Mouse (Mus musculus) small intestine, adult 2 months (tissue): ENCODE results near the gene Fyb2. TPM values are rescaled to one million over a fixed set of nuclear protein-coding genes. Genes with fewer than 3 reads are reported as not detected.

ENCODE experiments used
- H3K27ac ChIP-seq: fragments of 200-500 bp; 2 replicates; pipeline ENCODE4 v1.5.1; 2012; ENCODE audit warnings: low read depth, low read length, control low read depth, inconsistent platforms; ENCODE audit not compliant: insufficient read depth
- H3K27me3 ChIP-seq: fragments of 200-500 bp; 2 replicates; pipeline ENCODE4 v1.6.1; 2012; ENCODE audit warnings: mild to moderate bottlenecking, moderate library complexity, low read length, inconsistent platforms; ENCODE audit not compliant: control insufficient read depth, insufficient read depth
- H3K36me3 ChIP-seq: fragments of 200-500 bp; 2 replicates; pipeline ENCODE4 v1.6.1; 2012; ENCODE audit warnings: mild to moderate bottlenecking, low read length, control low read depth, inconsistent platforms; ENCODE audit not compliant: control insufficient read depth, insufficient read depth
- H3K4me1 ChIP-seq: fragments of 200-500 bp; 2 replicates; pipeline ENCODE4 v1.6.1; 2012; ENCODE audit warnings: low read length, inconsistent platforms, mixed read lengths; ENCODE audit not compliant: control insufficient read depth, insufficient read depth, insufficient read length
- H3K4me3 ChIP-seq: fragments of 200-500 bp; 2 replicates; pipeline ENCODE4 v1.5.1; 2012; ENCODE audit warnings: low read depth, mild to moderate bottlenecking, control low read depth, inconsistent platforms, low read length, moderate library complexity
- CTCF ChIP-seq: fragments of 200-500 bp; IDR thresholded peaks from 2 replicates; pipeline ENCODE4 v1.5.1; 2012; ENCODE audit warnings: low read depth, mild to moderate bottlenecking, control low read depth, inconsistent platforms, low read length, moderate library complexity, mixed read lengths; ENCODE audit not compliant: insufficient replicate concordance, insufficient read length; ENCODE audit errors: extremely low read depth
- POLR2A ChIP-seq: fragments of 200-500 bp; IDR thresholded peaks from 2 replicates; pipeline ENCODE4 v1.6.1; 2012; ENCODE audit warnings: low read depth, mild to moderate bottlenecking, control low read depth, inconsistent platforms, low read length, moderate library complexity
- WGBS: fragments of 180-500 bp; shearing (Covaris S2); methylation state at CpG from one replicate; pipeline ENCODE4 v1.1.7; 2018; 5-methylcytosine and 5-hydroxymethylcytosine counted together
- polyA plus RNA-seq: library from polyadenylated mRNA; depleted of rRNA; stranded (reverse); fragments of >200 nt; gene quantifications from 2 replicates; pipeline ENCODE4 v1.2.3, GENCODE M21; 2012

Fyb2 gene
- polyA plus RNA-seq, 1 experiment: 0.10 TPM

DNA sequence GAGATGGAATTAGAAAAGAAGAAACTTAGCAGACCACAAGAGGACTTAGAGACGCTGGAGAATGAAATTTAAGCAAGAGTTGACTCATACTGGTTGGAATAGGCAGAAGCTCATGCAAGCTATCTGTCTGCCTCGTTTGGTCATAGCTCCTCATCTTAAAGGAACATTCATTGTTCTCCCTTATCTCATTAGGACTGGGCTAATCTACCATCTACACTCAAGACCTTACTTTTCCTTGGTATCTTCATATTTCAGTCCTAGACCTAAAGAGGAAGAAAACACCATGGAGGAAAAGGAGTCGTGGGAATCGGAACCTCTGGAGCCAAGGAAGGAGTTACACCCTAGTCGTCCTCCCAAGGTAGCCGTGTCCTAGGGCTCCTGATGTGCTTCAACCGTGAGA, 75.5 kb downstream of the Fyb2 start:
- no peak for TF ChIP-seq CTCF
- TF ChIP-seq POLR2A: no peak
- WGBS: 89% methylated on average over 7 of the region's 7 CpGs
- H3K4me3 ChIP-seq: no peak overlapping the region
- no peaks in the 10 kb centered on the region for H3K36me3 ChIP-seq
- H3K27ac ChIP-seq: no peak overlapping the region
- no peaks in the 10 kb centered on the region for H3K27me3 ChIP-seq
- H3K4me1 ChIP-seq: peaks cover 11% of the 10 kb centered on the region

DNA sequence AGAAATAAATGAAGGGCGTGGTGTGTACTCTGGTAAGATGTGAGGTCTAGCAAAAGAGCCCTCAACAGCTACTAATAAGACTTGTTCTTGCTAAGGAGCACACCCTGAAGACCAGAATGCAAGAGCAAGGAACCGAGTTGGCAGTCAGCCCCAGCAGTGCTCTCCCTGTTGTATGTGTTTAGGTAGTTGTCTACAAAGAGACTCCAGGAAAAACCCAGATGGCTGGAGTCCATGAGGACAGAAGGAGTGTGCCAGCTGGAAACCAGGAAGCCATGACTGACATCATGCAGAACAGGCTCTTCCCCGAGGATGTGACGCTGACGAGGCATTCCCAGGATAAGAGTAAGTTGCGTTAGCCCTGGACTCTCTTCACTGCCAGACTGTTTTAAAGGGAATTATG, 76.8 kb downstream of the Fyb2 start:
- 74% methylated on average over 6 of the region's 6 CpGs for WGBS

DNA sequence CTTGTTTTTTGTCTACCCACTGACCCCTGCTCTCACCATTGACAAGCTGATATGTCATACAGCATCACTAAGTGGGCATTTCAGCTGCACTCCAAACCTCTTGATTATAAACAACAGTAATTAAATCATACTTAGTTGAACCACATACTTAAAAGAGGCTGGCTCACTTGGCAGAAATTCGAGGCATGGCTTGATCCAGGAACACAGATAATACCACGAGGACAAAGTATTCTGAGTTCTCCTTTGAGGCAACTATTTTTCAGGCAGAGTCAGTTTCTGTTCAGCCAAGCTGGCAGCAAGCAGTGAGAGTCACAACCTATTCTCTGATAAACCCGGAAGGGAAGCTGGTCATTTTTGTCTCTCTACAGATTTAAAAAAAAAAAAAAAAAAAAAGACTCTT, 77.4 kb downstream of the Fyb2 start:
- no peaks in the 10 kb centered on the region for H3K36me3 ChIP-seq
- peaks cover 11% of the 10 kb centered on the region for H3K4me1 ChIP-seq
- no peaks in the 10 kb centered on the region for H3K27me3 ChIP-seq
- WGBS: 68% methylated on average over 3 of the region's 3 CpGs
- no peak overlapping the region for H3K4me3 ChIP-seq
- TF ChIP-seq POLR2A (no peak), CTCF (no peak)
- no peak overlapping the region for H3K27ac ChIP-seq

More for the DNA sequence above, 76.8 kb downstream of the Fyb2 start:
- H3K27me3 ChIP-seq: no peaks in the 10 kb centered on the region
- H3K27ac ChIP-seq: no peak overlapping the region
- no peaks in the 10 kb centered on the region for H3K36me3 ChIP-seq
- peaks cover 11% of the 10 kb centered on the region for H3K4me1 ChIP-seq
- TF ChIP-seq CTCF (no peak), POLR2A (no peak)
- H3K4me3 ChIP-seq: no peak overlapping the region

DNA sequence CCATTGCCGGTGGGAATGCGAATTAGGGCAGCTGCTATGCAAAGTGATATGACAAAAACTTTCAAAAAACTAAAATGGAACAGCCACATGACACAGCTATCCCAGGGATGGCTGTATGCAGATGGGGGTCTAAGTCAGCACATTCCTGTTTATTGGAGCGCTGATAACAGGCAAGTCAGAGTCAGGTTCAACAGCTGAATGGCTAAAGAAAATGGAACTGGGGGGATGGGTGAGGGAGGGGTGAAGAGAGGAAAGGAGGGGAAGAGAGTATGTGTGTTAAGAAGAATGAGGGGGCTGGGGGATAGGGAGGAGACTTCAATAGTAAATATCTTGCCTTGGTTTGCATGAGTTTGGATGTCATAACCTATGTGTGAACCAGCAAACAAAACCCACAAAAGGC, 79.0 kb downstream of the Fyb2 start:
- WGBS: 93% methylated on average over 3 of the region's 3 CpGs
- Histone ChIP-seq H3K36me3 (no peaks in the 10 kb centered on the region), H3K4me3 (no peak overlapping the region), H3K27me3 (no peaks in the 10 kb centered on the region), H3K27ac (no peak overlapping the region), H3K4me1 (peaks cover 8% of the 10 kb centered on the region)
- TF ChIP-seq POLR2A: no peak
- TF ChIP-seq CTCF: no peak

DNA sequence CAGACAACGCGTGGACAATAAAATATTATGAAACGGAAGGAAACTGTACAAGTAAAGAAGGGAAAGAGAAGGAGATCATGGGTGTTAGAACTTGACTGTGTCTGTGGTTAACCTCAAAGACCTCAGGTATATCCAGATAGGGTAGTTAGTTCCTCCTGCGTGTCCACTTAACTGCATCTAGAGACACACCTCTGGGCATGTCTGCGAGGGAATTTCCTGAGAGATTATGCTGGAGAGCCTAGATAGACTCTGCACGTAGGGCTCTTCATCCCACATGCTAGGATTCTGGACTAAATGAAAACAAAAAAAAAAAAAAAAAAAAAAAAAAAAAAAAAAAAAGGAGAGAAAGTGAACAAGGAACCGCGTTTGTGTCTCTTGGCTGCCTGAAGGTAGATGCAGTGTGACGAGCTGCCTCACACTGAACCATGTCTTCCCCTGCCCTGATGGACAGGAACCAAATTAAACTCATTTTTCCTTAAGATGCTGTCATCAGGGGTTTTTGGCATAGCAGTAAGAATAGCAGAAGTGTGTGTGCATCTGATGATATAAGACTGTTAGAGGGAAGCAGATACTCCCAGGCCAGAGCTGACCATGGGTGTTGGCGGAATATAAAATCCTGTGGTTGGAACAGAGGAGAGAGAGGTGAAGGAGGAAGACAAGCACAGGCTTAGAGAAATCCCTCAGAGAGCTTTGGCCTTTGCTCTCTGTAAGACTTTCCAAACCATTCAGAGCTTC, 80.1 kb downstream of the Fyb2 start:
- Histone ChIP-seq H3K27ac (no peak overlapping the region), H3K4me3 (no peak overlapping the region), H3K4me1 (peaks cover under 1% of the 10 kb centered on the region; the same call in 1 of the 2 replicates), H3K36me3 (no peaks in the 10 kb centered on the region), H3K27me3 (no peaks in the 10 kb centered on the region)
- WGBS: 72% methylated on average over 10 of the region's 10 CpGs
- TF ChIP-seq POLR2A (no peak), CTCF (no peak)

DNA sequence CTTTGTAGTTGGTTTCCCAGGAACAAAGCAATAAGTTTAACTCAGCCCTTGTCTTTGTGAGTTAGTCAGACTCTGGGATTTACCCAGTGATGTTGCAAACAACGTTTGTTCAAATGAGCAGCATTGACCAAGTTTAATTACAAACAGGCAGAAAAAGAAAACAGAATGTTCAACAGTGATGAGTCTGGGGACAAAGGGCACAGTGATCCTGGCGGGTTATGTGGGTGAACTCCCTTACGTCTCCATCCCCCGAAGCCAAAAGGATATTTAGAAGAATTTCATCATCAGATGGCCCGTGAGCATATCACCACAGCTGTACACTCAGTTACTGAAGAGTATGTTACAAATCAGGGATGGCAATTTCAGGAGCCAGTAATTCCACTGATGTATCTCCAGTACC, 86.4 kb downstream of the Fyb2 start:
- H3K36me3 ChIP-seq: no peaks in the 10 kb centered on the region
- no peaks in the 10 kb centered on the region for H3K27me3 ChIP-seq
- TF ChIP-seq CTCF (no peak), POLR2A (no peak)
- H3K4me1 ChIP-seq: no peaks in the 10 kb centered on the region
- no peak overlapping the region for H3K27ac ChIP-seq
- H3K4me3 ChIP-seq: no peak overlapping the region
- 57% methylated on average over 5 of the region's 5 CpGs for WGBS

DNA sequence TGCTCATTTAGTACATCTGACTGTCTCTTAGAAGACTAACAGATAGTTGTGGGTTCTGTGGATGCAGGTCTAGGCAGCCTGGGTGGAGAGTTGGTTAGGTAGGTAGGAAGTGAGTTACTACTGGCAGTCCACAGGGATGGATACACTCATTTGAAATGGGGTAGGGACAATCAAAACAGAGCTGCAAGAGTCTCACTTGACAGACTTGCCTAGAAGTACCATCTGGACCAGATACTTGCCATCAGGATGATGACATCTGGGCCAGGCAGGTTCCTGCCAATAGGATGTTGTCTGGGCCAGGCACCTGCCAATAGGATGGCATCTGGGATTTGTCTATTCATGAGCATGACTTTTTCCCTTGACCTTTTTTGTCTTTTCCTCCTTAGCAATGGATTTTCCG, 88.5 kb downstream of the Fyb2 start:
- TF ChIP-seq CTCF (no peak), POLR2A (no peak)
- no peaks in the 10 kb centered on the region for H3K4me1 ChIP-seq
- no peak overlapping the region for H3K27ac ChIP-seq
- 70% methylated on average over 1 of the region's 1 CpGs for whole genome bisulfite sequencing
- no peaks in the 10 kb centered on the region for H3K36me3 ChIP-seq
- no peak overlapping the region for H3K4me3 ChIP-seq
- no peaks in the 10 kb centered on the region for H3K27me3 ChIP-seq

DNA sequence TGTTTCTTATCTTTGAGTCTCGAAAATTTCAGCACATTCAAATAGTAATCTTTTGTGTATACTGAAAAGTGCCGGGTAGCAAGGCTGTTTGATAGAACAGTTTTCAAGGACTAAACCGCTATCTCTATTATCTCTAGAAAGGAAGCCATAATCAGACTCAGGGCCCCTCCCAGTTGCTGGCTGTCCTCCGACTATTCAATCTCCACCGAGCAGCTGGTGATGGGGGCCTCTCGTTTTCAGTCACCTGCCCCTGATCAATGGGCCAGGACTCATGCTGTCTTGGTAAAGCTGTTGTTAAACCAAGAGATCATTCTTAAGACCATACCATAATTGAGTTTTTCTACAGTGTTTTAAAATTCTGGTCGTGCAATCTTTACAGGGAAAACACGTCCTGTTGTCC, 90.9 kb downstream of the Fyb2 start:
- no peaks in the 10 kb centered on the region for H3K36me3 ChIP-seq
- H3K4me1 ChIP-seq: peaks cover 2% of the 10 kb centered on the region; the same call in 1 of the 2 replicates
- H3K27me3 ChIP-seq: no peaks in the 10 kb centered on the region
- H3K27ac ChIP-seq: no peak overlapping the region
- 36% methylated on average over 8 of the region's 8 CpGs for WGBS
- no peak for TF ChIP-seq CTCF
- no peak for TF ChIP-seq POLR2A
- no peak overlapping the region for H3K4me3 ChIP-seq
